Mouse (Mus musculus) testis, postnatal 10 days (tissue): ENCODE measurements around the gene Rnf43.
A peak's percentile ranks its signal among the peaks of the same experiment; 100 is the strongest.

Experiments used
- DNase-seq: peaks from one replicate; pipeline ENCODE4 v3.0.0; 2021; ENCODE audit warnings: low spot score

Rnf43 gene

GRCm38 (mm10) chr11:87677756-87678155, 15.2 kb downstream of the Rnf43 start:
- DNase-seq, result no peak

- DNase-seq, result no peak
Observed at GRCm38 (mm10) chr11:87678545-87678944, 16.0 kb downstream of the Rnf43 start.

GRCm38 (mm10) chr11:87678976-87679375, 16.5 kb downstream of the Rnf43 start:
- DNase-seq, result no peak

DNA sequence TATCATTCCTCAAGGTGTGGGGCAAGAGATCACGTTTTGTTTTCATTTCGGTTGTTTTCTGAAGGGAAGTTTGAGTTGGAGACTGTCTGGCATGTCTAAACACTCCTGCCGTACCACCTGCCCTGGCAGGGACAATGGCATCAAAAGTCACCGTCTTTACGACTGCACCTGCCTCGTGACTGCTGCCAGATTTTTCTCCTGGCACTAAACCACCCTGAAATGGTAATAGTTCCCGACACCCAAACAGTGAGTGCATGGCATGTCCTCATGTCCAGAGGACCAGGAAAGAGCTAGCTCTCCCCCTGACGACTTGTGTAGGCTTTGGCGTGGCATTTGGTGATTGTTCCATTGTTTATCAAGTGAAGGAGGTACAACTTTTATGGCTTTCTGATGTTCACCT, 18.3 kb downstream of the Rnf43 start:
- no peak for DNase-seq

- DNase-seq, result no peak
Observed at GRCm38 (mm10) chr11:87682096-87682495, 19.6 kb downstream of the Rnf43 start.

DNA sequence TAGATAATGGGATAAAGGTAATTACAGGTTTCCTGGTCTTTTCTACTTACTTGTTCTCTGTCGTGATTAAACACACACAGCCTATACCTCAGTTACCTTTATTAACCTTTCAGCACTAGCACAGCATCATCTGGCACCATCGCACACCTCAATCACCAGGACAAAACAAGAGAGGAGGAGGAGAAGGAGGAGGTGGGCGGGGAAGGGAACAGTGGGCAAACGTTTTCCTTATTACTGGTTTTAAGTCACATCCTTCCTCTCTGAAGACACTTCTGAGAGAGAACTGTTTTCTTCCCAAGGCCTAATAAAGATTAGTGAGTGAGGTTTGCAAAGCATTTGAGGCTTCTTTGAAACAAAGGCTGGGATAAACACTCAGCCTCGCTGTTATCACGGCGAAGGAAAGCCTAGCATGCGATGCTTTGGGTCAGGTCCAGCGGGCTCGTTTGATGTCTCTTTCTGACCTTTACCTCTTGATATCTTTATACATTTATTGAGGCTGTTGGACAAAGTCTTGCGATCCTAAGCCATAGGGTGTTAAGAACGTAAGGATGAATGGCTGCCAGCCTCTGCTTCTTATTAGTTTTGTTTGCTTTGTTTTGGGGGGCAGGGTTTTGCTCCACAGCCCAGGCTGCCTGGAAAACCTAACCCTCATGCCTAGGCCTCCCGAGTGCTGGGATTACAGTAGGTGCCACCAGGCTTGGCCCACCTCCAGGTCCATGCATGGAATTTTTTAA, 20.5 kb downstream of the Rnf43 start:
- peak; percentile 47 for DNase-seq

DNA sequence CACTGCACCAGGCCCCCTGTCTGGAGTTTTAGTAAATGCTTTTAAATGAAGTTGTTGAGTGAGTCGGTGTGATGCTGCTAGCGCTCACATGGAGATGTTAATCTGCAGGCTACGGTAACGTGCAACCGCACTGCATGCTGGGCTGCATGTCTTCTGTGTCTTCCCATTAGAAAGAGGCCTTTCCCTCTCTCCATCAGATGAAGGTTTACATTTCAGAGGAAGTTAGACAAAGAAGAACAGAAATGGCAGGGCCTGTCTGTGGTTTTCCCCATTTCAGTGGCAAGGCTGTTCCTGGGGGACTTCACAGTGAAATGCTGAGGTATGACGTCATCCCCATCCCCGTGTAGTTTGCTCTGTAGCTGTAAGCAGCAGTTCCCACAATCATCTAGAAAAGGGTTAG, 23.9 kb downstream of the Rnf43 start:
- no peak for DNase-seq

DNA sequence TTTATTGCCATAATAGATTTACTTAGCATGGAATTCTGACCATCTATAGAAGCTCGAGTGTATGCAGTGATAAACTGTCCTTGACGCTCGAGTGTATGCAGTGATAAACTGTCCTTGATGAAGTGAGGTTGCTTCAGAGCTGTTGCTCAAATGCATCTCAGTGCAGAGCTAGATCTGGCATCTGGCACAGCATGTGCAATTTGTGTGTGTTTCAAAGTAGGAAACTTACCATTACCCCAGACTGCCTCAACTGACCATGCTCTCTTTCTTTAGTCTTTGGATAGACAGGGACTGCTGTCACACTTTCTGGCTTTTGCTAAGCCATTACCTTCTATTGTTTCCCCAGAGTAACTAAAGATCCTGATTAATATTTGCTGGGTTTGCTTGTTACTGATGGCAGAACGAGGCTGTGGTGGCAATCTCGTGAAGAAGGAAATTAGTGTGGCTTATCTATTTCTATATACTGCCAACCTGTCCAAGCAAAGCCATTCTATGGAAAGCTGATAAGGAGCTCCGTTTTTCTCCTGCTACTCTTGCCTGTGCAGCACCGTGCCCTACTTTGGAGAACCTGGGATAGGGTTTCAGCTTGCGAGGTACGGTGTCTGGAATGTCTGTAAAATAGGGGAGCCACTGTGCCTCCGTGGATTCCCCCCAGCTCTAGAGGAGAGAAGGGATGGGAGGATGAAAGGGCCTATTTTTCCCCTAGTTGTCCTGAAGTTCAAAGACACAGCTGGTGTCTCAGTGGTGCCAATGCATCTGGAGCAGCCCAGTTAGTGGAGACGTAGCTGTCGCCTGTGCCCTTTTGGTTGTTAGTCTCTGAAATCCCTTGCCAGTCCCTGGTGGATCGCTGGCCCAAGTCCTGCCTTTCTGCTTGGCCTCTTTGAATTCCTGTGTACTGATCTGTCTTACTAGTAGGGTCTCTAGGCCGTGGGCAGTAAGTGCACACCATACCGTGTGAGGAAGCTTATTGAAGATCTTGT, 25.0 kb downstream of the Rnf43 start:
- DNase-seq, result no peak

DNA sequence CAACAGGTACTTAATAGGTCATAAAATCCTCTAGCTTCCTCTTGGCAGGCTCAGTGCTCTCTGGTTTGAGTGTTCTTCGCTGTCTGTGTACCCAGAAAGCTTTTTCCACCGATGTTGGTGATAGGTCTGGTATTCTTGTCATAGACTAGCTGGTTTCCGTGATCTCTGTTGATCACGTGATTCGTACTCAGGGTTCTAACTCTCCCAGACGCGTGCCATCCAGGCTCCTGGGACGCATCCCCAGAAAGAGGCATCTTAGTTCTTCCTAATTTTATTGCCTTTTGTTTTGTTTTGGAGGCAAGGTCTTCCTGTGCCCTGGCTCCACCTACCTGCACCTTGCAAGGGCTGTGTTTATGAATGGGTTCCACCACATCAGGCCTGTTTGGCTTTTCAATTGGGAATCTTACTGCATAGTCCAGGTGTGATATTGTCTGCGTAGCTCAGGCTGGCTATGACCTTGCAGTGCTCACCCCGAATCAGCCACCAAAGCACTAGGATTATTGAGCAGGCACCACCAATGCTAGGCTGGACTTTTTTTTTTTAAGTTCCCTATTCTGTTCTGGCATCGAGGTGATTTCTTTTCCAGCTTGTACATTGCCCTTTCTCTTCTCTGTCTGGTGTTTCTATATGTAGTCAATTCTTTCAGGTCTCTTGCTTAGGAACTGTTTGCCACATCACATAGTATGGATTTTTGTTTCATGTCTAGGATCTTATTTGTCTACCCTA, 26.1 kb downstream of the Rnf43 start:
- no peak for DNase-seq

- DNase-seq, result no peak
Observed at GRCm38 (mm10) chr11:87689402-87689808, 26.9 kb downstream of the Rnf43 start.

DNA sequence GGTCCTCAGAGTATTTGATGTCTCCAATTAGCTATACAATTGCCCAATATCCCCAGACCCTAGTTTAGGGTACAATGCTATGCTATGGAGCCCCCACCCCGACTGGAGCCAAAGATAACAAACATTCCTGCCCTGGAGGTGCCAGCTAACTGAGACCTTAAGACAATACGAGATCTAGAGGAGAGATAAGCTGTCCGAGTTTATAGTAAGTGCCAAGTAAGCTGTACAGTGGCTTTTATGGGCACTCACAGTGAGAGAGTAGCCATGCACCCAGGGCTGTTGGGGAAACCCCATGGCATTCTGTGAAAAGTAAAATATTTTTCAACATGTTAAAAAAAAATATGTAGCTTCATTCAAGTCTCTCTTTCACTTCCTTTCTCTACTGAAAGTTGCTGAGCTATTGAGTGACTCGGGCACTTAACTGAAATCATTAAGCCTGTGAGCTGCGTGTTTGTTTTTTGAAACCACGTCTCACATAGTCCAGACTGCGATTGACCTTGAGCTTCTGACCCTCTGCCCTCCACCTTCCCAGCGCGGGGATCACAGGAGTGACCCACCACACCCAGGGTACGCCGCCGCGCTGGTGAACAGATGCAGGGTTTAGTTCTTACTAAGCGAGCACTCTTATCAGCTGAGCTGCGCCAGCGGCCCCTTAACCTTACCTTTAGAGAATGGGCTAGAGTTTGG, 27.7 kb downstream of the Rnf43 start:
- no peak for DNase-seq

DNA sequence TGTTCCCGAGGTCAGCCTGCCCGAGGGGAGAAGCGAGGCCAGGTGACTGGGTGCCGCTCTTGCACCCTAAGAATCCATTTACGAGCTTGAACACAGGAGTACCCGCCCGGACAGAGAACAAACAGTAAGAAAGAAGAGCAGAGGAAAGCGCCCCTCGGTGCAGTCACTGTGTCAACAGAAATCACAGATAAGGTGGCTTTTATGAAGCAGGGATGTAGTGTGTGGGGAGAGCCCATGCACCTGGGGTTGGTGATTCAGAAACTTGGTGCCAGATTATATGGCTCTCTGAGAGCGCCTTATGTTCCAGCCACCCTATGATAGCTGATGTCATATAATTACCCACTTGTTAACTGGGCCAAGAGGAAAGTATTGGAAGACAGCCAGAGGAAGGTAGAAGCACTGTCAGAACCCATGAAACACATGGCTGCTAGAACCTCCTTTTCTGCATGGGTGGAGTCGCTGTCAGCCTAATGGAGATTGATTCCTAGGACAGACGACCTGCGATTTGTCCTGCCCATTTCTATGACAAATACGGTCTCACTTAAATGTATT, 34.7 kb downstream of the Rnf43 start:
- DNase-seq, result no peak

DNA sequence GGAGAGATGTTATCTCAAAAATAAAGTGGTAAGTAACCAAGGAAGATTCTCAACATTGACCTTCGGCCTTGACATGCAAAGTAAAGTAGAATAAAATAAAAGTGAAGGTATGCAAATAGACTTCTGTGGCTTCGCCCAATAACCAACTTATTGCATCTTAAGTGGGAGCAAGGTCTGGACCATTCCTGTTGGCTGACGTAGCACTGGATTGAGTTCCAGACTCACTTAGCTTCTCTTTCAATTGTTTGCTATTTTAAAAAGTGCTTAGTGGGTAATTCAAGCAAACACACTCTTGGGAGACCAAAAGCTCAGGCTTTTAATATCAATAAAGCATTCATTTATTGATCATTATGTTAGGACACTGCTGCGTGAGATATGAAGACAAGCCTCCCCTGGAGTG, 35.6 kb downstream of the Rnf43 start:
- no peak for DNase-seq

DNA sequence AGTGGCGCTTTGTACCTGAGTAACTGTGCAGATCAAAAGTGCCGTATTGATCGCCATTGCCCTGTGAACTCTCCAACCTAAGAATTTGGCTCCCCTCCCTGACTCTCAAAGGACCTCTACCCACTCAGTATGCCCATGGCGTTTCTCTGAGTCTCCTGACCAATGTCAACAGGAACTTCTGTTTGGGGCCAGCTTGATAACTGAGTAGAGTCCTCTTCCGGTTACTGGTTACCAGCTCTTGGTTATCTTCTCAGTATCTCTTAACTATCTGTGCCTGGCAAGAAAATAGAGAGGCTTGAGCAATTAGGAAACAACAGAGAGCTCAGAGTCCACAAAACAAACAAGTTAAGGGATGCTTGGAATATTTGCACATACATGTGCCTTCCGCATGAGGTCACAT, 38.6 kb downstream of the Rnf43 start:
- DNase-seq, result no peak

DNA sequence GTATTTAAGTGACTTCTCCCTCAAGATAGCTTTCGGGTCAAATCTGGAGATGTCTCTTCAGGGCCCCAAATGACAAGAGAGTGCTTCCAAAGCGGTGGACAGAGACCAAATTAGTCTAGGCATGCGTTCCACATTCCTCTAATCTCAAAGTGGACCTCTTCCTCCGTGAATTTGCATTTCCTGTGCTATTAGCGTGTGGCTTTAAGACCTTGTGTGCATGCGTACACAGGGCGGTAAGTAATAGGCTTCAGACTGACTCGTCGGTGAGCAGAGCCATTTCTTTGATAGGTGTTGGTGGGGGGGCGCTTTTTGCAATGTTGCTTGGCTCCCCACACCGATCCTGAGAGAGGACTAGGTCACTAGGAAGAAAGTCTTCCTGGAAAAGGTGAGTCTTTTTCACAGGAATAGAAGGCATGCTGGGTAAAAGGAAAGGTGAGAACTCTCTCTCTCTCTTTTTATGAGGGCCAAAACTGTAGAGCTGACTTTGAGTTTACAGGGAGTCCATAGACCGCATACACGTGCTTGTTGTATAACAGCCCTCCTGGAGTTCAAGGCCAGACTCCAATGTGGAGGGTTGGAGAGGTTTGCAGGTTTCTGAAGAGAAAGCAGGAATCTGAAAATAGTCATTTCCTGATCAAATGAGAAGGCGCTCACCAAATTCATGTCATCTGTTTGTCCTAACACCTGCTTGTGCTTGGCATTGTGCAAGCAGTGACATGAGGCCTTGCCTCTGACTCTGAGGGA, 39.5 kb downstream of the Rnf43 start:
- DNase-seq, result no peak

DNA sequence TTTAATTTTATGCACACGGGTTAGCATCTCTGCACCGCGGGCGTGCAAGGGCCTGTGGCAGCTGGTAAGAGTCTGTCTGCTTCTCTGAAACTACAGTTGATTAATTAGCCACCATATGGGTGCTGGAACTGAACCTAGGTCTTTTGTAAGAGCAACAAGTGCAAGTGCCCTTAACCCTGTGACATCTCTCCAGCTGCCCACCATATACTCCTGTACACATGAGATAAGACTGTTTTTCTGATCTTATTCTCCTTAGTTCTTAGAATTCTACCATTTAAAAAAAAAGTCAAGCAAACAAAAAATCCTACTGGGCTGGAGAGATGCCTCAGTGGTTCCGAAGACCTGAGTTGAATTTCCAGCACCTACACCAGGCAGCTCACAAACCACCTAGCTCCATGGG, 41.1 kb downstream of the Rnf43 start:
- no peak for DNase-seq

DNA sequence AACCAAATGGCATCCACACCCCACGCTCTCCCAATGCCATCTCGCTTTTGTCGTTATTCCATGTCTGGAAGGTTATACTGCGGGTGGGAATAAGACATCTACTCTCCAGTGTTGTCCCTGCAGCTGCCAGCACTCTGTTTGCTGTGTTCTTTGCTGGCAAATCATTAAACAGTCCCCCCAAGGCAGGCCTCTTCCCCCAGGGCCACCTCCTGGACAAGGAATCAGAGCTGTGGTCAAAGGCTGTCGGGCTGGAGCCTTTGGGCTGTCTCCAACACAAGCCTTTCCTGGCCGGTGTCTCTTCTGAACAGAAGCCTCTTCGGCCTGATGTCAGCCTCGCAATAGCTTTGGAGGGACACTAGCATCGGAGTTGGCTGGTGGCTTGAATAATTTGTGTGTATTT, 41.8 kb downstream of the Rnf43 start:
- no peak for DNase-seq

DNA sequence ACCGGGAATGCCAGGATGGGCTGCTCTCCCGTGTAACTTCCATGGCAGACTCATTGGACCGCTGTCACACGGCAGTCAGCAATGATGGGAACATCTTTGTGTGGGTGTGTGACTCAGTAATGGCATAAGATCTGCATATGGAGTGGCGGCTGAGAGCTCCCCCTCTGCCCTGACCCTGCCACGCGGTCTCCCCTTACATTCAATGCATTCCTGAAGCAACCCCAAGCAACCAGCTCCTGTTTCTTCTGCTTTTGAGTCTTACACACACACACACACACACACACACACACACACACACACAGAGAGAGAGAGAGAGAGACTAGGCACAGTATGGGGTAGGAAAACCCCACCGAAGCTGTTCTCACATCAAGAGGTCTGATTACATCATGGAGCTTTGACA, 45.0 kb downstream of the Rnf43 start:
- DNase-seq, result no peak

- no peak for DNase-seq
Observed at GRCm38 (mm10) chr11:87708979-87709378, 46.5 kb downstream of the Rnf43 start.

- peak; percentile 55 for DNase-seq
Observed at GRCm38 (mm10) chr11:87709513-87710261, 47.2 kb downstream of the Rnf43 start.
